Mouse (Mus musculus): ENCODE results near the gene Pon1.

Pon1 gene

GRCm38 (mm10) chr6:5180645-5181044 lies 13.1 kb downstream of the Pon1 start:
- CTCF ChIA-PET = no interaction called here

GRCm38 (mm10) chr6:5179189-5179588 lies 14.6 kb downstream of the Pon1 start:
- POLR2A ChIA-PET = interaction anchor here in 1 of 4 experiments (0.7 kb wide), 1 partner anchor 18 kb away, joined by 3 read pairs; no protein-coding TSS in a partner anchor

More at GRCm38 (mm10) chr6:5180645-5181044, 13.1 kb downstream of the Pon1 start:
- POLR2A ChIA-PET = no interaction called here

GRCm38 (mm10) chr6:5177967-5178891 lies 15.5 kb downstream of the Pon1 start:
- POLR2A ChIA-PET = no interaction called here

More at GRCm38 (mm10) chr6:5179189-5179588, 14.6 kb downstream of the Pon1 start:
- CTCF ChIA-PET = interaction anchor here in 2 of 4 experiments (1.0 to 1.3 kb wide), 2 partner anchors 9 to 69 kb away, joined by 3 to 4 read pairs; no protein-coding TSS in a partner anchor

GRCm38 (mm10) chr6:5174179-5174812 lies 19.4 kb downstream of the Pon1 start:
- ChIA-PET POLR2A (interaction anchor here in 1 of 4 experiments (0.6 kb wide), 1 partner anchor 198 kb away, joined by 4 read pairs; no protein-coding TSS in a partner anchor), CTCF (interaction anchor here in 1 of 4 experiments (0.6 kb wide), 1 partner anchor 9 kb away, joined by 3 read pairs; no protein-coding TSS in a partner anchor)

More at GRCm38 (mm10) chr6:5177967-5178891, 15.5 kb downstream of the Pon1 start:
- CTCF ChIA-PET = interaction anchor here in 2 of 4 experiments (0.5 to 1.3 kb wide), 4 partner anchors 8 to 667 kb away, joined by 3 to 4 read pairs (median 4); no protein-coding TSS in a partner anchor

GRCm38 (mm10) chr6:5172571-5172970 lies 21.2 kb downstream of the Pon1 start:
- POLR2A ChIA-PET = no interaction called here
- CTCF ChIA-PET = no interaction called here

GRCm38 (mm10) chr6:5171418-5171817 lies 22.3 kb downstream of the Pon1 start:
- CTCF ChIA-PET = no interaction called here

GRCm38 (mm10) chr6:5168158-5168557 lies 25.6 kb downstream of the Pon1 start:
- CTCF ChIA-PET = interaction anchor here in 2 of 4 experiments (0.6 to 1.2 kb wide), 2 partner anchors 58 to 219 kb away, joined by 3 read pairs; no protein-coding TSS in a partner anchor

More at GRCm38 (mm10) chr6:5171418-5171817, 22.3 kb downstream of the Pon1 start:
- POLR2A ChIA-PET = no interaction called here

GRCm38 (mm10) chr6:5167051-5167677 lies 26.6 kb downstream of the Pon1 start:
- CTCF ChIA-PET = interaction anchor here in 2 of 4 experiments (0.6 to 1.2 kb wide), 2 partner anchors 57 to 450 kb away, joined by 3 read pairs; no protein-coding TSS in a partner anchor
- POLR2A ChIA-PET = no interaction called here

More at GRCm38 (mm10) chr6:5168158-5168557, 25.6 kb downstream of the Pon1 start:
- POLR2A ChIA-PET = no interaction called here

GRCm38 (mm10) chr6:5164855-5165254 lies 28.9 kb downstream of the Pon1 start:
- CTCF ChIA-PET = no interaction called here
- POLR2A ChIA-PET = interaction anchor here in 2 of 4 experiments (0.6 kb wide), 2 partner anchors 450 to 1381 kb away, joined by 3 to 4 read pairs; no protein-coding TSS in a partner anchor

GRCm38 (mm10) chr6:5163507-5164144 lies 30.1 kb downstream of the Pon1 start:
- ChIA-PET CTCF (interaction anchor here in 1 of 4 experiments (0.6 kb wide), 1 partner anchor 476 kb away, joined by 3 read pairs; no protein-coding TSS in a partner anchor), POLR2A (interaction anchor here in 1 of 4 experiments (0.6 kb wide), 1 partner anchor 270 kb away, joined by 4 read pairs; no protein-coding TSS in a partner anchor)

- ChIA-PET CTCF (no interaction called here), POLR2A (interaction anchor here in 1 of 4 experiments (0.5 kb wide), 1 partner anchor 55 kb away, joined by 3 read pairs; no protein-coding TSS in a partner anchor)
Measured at GRCm38 (mm10) chr6:5162052-5162451, 31.7 kb downstream of the Pon1 start.

- POLR2A ChIA-PET = no interaction called here
- CTCF ChIA-PET = no interaction called here
Measured at GRCm38 (mm10) chr6:5159385-5159791, 34.4 kb downstream of the Pon1 start.

- CTCF ChIA-PET = no interaction called here
- POLR2A ChIA-PET = no interaction called here
Measured at GRCm38 (mm10) chr6:5156541-5157425, 37.0 kb downstream of the Pon1 start.

GRCm38 (mm10) chr6:5155313-5155927 lies 38.3 kb downstream of the Pon1 start:
- POLR2A ChIA-PET = no interaction called here

GRCm38 (mm10) chr6:5154786-5155185 lies 39.0 kb downstream of the Pon1 start:
- ChIA-PET CTCF (interaction anchor here in 1 of 4 experiments (0.6 kb wide), 1 partner anchor 518 kb away, joined by 5 read pairs; no protein-coding TSS in a partner anchor), POLR2A (no interaction called here)

More at GRCm38 (mm10) chr6:5155313-5155927, 38.3 kb downstream of the Pon1 start:
- CTCF ChIA-PET = no interaction called here

GRCm38 (mm10) chr6:5152185-5152584 lies 41.6 kb downstream of the Pon1 start:
- ChIA-PET CTCF (no interaction called here), POLR2A (interaction anchor here in 2 of 4 experiments (0.6 to 1.1 kb wide), 2 partner anchors 11 to 110 kb away, joined by 3 read pairs; no protein-coding TSS in a partner anchor)

GRCm38 (mm10) chr6:5151171-5151570 lies 42.6 kb downstream of the Pon1 start:
- CTCF ChIA-PET = no interaction called here
- POLR2A ChIA-PET = interaction anchor here in 1 of 4 experiments (0.8 to 1.1 kb wide), 2 partner anchors 10 to 15 kb away, joined by 3 read pairs; no protein-coding TSS in a partner anchor

Measured in embryonic stem cell, embryonic (primary cell).